ENCODE assay signal across 18 mouse cellular contexts in the genomic region with DNA sequence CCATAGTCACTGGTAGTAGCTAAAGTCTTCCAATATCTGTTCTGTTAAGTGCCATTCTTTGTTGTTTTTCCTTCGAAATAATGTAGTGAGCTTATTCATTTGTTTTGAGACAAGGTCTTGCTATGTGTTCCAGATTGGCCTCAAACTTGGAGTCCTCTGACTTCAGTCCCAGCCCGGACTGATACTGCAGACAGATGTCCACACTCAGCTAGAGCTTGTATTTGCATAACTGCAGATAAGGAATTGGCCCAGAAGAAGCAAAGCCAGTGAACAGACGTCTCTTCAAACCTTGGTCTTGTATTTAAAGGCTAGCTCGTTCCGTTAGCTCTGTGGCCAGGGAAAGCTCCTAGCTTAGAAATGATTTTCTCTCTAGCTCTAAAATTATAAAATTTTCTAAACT.
DNase-seq lines count a peak whose midpoint lies in the region; ATAC-seq and TF ChIP-seq lines count a peak whose summit lies in the region.
"Had no signal": no experiment of that assay in that cellular context is flagged by ENCODE, and none has a peak within 500 bp of the region (broad histone marks: within the 10 kb centered on the region; RNA-seq: fewer than 3 reads in every experiment).

No protein-coding gene starts in this region.

- no peak for DNase-seq in kidney, adult 2 months
- DNase-seq in kidney, adult 18-20 months: no peak
- DNase-seq in lung, adult 18-20 months: no peak
- peak; percentile 8 for DNase-seq in limb, embryonic 10.5 days (ENCODE audit: low spot score)
- no peak for DNase-seq in layer of hippocampus, postnatal 36 days
- DNase-seq: adrenal gland, postnatal 25 days; cerebellum, postnatal 25 days; embryo, embryonic 11 days; liver, embryonic 13.5 days; right cerebral cortex, adult 18-20 months; thymus, postnatal 36 days had no signal

- H3K4me2 ChIP-seq in lung, embryonic 16.5 days (ENCODE audit: low read depth, low read length): no peak overlapping the region
- no peak overlapping the region for H3K4me2 ChIP-seq in heart, embryonic 16.5 days (ENCODE audit: low read depth, low read length)
- no peak overlapping the region for H3K4me2 ChIP-seq in forebrain, embryonic 16.5 days (ENCODE audit: low read length)
- H3K4me2 ChIP-seq: forebrain, embryonic 15.5 days; hindbrain, embryonic 13.5 days; liver, embryonic 13.5 days; midbrain, embryonic 11.5 days had no signal

- 0 out of 2 replicates have a peak, but pooled peaks cover 4% of the 10 kb centered on the region for H3K4me1 ChIP-seq in kidney, adult 2 months (ENCODE audit: control insufficient read depth, insufficient read depth, low read length)
- H3K4me1 ChIP-seq in lung, embryonic 16.5 days (replicated peaks; ENCODE audit: control insufficient read depth, insufficient read depth, low read length): peaks cover 4% of the 10 kb centered on the region
- H3K4me1 ChIP-seq in heart, embryonic 16.5 days (ENCODE audit: control insufficient read depth, insufficient read depth, low read length): peaks cover 18% of the 10 kb centered on the region
- H3K4me1 ChIP-seq in limb, embryonic 10.5 days: peaks cover 11% of the 10 kb centered on the region
- no peaks in the 10 kb centered on the region for H3K4me1 ChIP-seq in forebrain, embryonic 16.5 days (replicated peaks; ENCODE audit: control insufficient read depth, insufficient read depth, low read length)
- H3K4me1 ChIP-seq: forebrain, embryonic 15.5 days; liver, embryonic 13.5 days had no signal

- no peak overlapping the region for H3K4me3 ChIP-seq in kidney, adult 2 months (ENCODE audit: insufficient read depth, low read depth, low read length)
- H3K4me3 ChIP-seq in lung, embryonic 16.5 days (ENCODE audit: low read length): no peak overlapping the region
- no peak overlapping the region for H3K4me3 ChIP-seq in heart, embryonic 16.5 days (ENCODE audit: low read length)
- no peak overlapping the region for H3K4me3 ChIP-seq in limb, embryonic 10.5 days
- H3K4me3 ChIP-seq in forebrain, embryonic 16.5 days (replicated peaks; ENCODE audit: low read length): no peak overlapping the region
- H3K4me3 ChIP-seq: forebrain, embryonic 15.5 days; hindbrain, embryonic 13.5 days; left cerebral cortex, adult 2 months; liver, embryonic 13.5 days had no signal

- H3K9me3 ChIP-seq in lung, embryonic 16.5 days (ENCODE audit: control insufficient read depth, low read length): no peaks in the 10 kb centered on the region
- no peaks in the 10 kb centered on the region for H3K9me3 ChIP-seq in heart, embryonic 16.5 days (replicated peaks; ENCODE audit: control insufficient read depth, low read length)
- H3K9me3 ChIP-seq in limb, embryonic 10.5 days (replicated peaks): no peaks in the 10 kb centered on the region
- H3K9me3 ChIP-seq in forebrain, embryonic 16.5 days (ENCODE audit: control insufficient read depth, low read length): no peaks in the 10 kb centered on the region
- H3K9me3 ChIP-seq: forebrain, embryonic 15.5 days; hindbrain, embryonic 13.5 days; liver, embryonic 13.5 days had no signal

- no peaks in the 10 kb centered on the region for H3K36me3 ChIP-seq in kidney, adult 2 months (ENCODE audit: control insufficient read depth, insufficient read depth, low read length)
- H3K36me3 ChIP-seq in lung, embryonic 16.5 days (ENCODE audit: control insufficient read depth, insufficient read depth, low read length): no peaks in the 10 kb centered on the region
- H3K36me3 ChIP-seq in heart, embryonic 16.5 days (ENCODE audit: control insufficient read depth, insufficient read depth): no peaks in the 10 kb centered on the region
- H3K36me3 ChIP-seq in limb, embryonic 10.5 days: no peaks in the 10 kb centered on the region
- no peaks in the 10 kb centered on the region for H3K36me3 ChIP-seq in forebrain, embryonic 16.5 days (ENCODE audit: control insufficient read depth, insufficient read depth)
- H3K36me3 ChIP-seq: forebrain, embryonic 15.5 days; hindbrain, embryonic 13.5 days; liver, embryonic 13.5 days had no signal

- no peak for TF ChIP-seq CTCF in kidney, adult 2 months (conservative IDR thresholded peaks at IDR 0.05; ENCODE audit: insufficient read depth, insufficient read length, low read depth, low read length)

- H3K27me3 ChIP-seq in kidney, adult 2 months (replicated peaks; ENCODE audit: control insufficient read depth, insufficient read depth, low read length): no peaks in the 10 kb centered on the region
- no peaks in the 10 kb centered on the region for H3K27me3 ChIP-seq in lung, embryonic 16.5 days (ENCODE audit: control insufficient read depth, insufficient read depth, low read depth, low read length)
- H3K27me3 ChIP-seq in heart, embryonic 16.5 days (ENCODE audit: control insufficient read depth, insufficient read depth, low read length): no peaks in the 10 kb centered on the region
- no peaks in the 10 kb centered on the region for H3K27me3 ChIP-seq in limb, embryonic 10.5 days (ENCODE audit: low read depth, poor library complexity, severe bottlenecking)
- no peaks in the 10 kb centered on the region for H3K27me3 ChIP-seq in forebrain, embryonic 16.5 days (replicated peaks; ENCODE audit: control insufficient read depth, insufficient read depth, low read length)
- H3K27me3 ChIP-seq: forebrain, embryonic 15.5 days; hindbrain, embryonic 13.5 days; liver, embryonic 13.5 days had no signal

- 73% methylated on average over 5 of the region's 5 CpGs for WGBS in kidney, adult 2 months
- WGBS in lung, embryonic 16.5 days: 21% methylated on average over 5 of the region's 5 CpGs
- 17% methylated on average over 5 of the region's 5 CpGs for WGBS in heart, embryonic 16.5 days
- WGBS in limb, embryonic 10.5 days: 86% methylated on average over 5 of the region's 5 CpGs
- WGBS in forebrain, embryonic 16.5 days: 77% methylated on average over 5 of the region's 5 CpGs

- ATAC-seq in lung, embryonic 16.5 days (ENCODE audit: low read depth): peak; percentile 61
- ATAC-seq in heart, embryonic 16.5 days (replicated peaks; ENCODE audit: extremely low read depth, insufficient read depth, low FRiP score): peak; percentile 85
- no peak for ATAC-seq in forebrain, embryonic 16.5 days
- ATAC-seq: forebrain, embryonic 15.5 days had no signal

- TF ChIP-seq POLR2A in kidney, adult 2 months (IDR thresholded peaks at IDR 0.05; ENCODE audit: low read depth, low read length): no peak

- H3K27ac ChIP-seq in kidney, adult 2 months (ENCODE audit: insufficient read depth, low read depth, low read length): peak overlapping the region; percentile 71; the same call in 1 of the 2 replicates
- H3K27ac ChIP-seq in lung, embryonic 16.5 days (ENCODE audit: low read length): no peak overlapping the region
- H3K27ac ChIP-seq in heart, embryonic 16.5 days (ENCODE audit: low read length): no peak overlapping the region
- no peak overlapping the region for H3K27ac ChIP-seq in limb, embryonic 10.5 days
- no peak overlapping the region for H3K27ac ChIP-seq in forebrain, embryonic 16.5 days (ENCODE audit: low read length)
- H3K27ac ChIP-seq: forebrain, embryonic 15.5 days; hindbrain, embryonic 13.5 days; left cerebral cortex, adult 2 months; liver, embryonic 13.5 days had no signal

- no peak overlapping the region for H3K9ac ChIP-seq in lung, embryonic 16.5 days (ENCODE audit: low read length)
- H3K9ac ChIP-seq in heart, embryonic 16.5 days (ENCODE audit: low read length): no peak overlapping the region
- H3K9ac ChIP-seq in forebrain, embryonic 16.5 days (replicated peaks; ENCODE audit: low read depth, low read length): no peak overlapping the region
- H3K9ac ChIP-seq: forebrain, embryonic 15.5 days; hindbrain, embryonic 13.5 days; liver, embryonic 13.5 days had no signal
